Mouse (Mus musculus) heart, adult 9 months (tissue): ENCODE measurements around the gene Vipas39.

Source experiments
- DNase-seq, 2 experiments: peaks; one replicate each; pipeline ENCODE4 v3.0.0; 2022; ENCODE audit warnings: low spot score in 2 of 2

The Vipas39 gene

DNA sequence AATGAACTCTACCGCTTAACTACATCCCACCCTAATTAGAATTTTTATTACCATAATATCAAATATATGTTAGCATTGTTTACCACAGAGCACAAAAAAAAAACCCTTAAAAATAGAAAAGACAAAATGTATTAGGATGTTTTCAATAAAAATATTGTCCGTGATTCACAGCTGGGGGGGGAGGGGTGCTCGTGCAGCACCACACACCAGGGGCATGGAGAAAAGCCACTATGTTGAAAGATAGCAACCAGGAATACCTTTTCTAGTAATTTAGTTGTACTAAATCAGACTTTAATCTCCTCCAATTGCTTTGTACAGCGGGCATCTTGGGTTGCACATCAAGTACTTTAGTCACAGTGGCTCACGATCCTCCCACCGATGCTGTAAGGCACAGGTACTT, 67.3 kb downstream of the Vipas39 start:
- no peak for DNase-seq

DNA sequence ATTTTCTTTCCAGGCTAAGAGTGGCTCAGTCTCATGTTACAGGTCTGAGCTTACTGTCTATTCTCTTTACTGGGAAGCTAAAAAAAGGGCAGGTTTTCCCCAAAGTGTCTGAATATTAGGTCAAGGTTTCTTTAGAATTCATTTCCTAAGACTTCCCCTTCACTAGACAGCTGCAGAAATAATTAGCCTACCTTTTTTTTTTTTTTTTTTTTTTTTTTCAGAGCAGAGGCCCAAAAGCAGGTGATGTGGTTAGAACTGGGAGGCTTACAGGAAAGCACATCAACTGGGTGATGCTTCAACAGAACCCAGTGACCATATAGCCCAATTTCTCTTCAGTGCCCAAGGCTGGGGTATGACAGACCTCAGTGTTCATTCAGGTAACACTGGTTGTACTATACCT, 69.7 kb downstream of the Vipas39 start:
- DNase-seq = no peak

DNA sequence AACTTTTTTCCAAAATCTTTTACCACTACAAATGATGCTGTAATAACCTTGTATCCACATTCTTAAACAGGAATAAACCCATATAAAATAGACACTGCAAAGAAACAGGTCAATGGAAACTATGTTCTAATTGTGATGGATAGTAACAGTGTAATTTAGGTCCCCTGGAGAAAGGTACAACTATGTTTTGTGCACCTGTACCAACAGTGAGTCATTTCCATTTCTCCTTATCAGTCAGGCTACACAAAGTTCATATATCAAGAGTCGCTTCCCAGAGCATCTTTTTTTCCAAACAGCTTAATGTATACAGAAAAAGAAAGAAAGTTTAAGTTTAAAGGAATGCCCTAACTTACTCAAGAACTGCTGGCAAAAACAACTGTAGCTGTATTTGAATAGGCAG, 71.0 kb downstream of the Vipas39 start:
- DNase-seq = no peak

DNA sequence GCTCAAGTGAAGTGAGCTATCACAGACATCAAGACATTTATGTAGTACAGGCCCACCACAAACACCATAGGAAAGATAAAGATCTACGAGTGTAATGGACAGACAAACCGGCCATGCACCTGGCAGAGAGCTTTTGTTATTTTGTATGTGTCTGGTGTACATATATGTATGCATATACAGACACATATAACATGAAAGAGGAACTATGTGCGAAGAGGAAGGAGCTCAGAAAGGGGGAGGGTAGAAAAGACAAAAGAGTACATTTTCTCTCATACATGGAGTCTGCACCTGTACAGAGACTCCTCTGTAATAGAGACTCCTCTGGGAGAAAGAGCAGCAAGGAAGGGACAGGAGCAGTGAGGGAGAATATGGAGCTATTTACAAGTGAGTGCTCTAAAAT, 73.0 kb downstream of the Vipas39 start:
- no peak for DNase-seq
